Mouse (Mus musculus): Measurements from ENCODE around the gene Npdc1.

DNA sequence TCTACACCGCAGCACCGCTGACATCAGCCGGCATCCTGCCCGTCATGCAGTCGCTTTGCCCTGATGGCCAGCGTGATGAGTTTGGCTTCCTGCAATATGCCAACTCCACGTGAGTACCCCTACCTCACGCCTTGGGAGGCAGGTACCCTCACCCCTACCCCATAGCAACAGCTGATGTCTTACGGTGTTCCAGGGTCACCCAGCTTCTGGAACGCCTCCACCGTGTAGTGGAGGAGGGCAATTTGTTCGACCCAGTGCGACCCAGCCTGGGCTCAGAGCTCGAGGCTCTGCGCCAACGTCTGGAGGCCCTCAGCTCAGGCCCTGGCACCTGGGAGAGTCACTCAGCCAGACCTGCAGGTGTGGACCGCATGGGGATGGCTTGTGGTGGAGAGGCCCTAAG is 34.0 kb downstream of the Npdc1 start:
- TF ChIP-seq CTCF (IDR thresholded peaks at IDR 0.05; ENCODE audit: low read depth, low read length) (no peak), POLR2A (IDR thresholded peaks at IDR 0.05; ENCODE audit: borderline replicate concordance, low read depth, low read length) (no peak)
